Mouse (Mus musculus) MEL-GATA-1-ER (cell line): ENCODE measurements around the gene Ankub1.

Source experiments
- DNase-seq: peaks from one replicate; pipeline ENCODE4 v3.0.0-alpha.2; 2012; ENCODE audit warnings: low read depth; ENCODE audit errors: extremely low read depth

Ankub1 gene

GRCm38 (mm10) chr3:57643191-57643590 is 49.4 kb downstream of the Ankub1 start:
- no peak for DNase-seq

- DNase-seq = no peak
These were observed 55.0 kb downstream of the Ankub1 start for GRCm38 (mm10) chr3:57637596-57637995.

GRCm38 (mm10) chr3:57634763-57635487 is 57.7 kb downstream of the Ankub1 start:
- no peak for DNase-seq

- no peak for DNase-seq
These were observed 65.6 kb downstream of the Ankub1 start for GRCm38 (mm10) chr3:57626954-57627513.

GRCm38 (mm10) chr3:57625275-57625997 is 67.2 kb downstream of the Ankub1 start:
- DNase-seq = peak; percentile 58

GRCm38 (mm10) chr3:57619718-57620117 is 72.9 kb downstream of the Ankub1 start:
- DNase-seq = no peak

GRCm38 (mm10) chr3:57615652-57616051 is 76.9 kb downstream of the Ankub1 start:
- DNase-seq = no peak

- DNase-seq = no peak
These were observed 80.1 kb downstream of the Ankub1 start for GRCm38 (mm10) chr3:57612430-57612997.

GRCm38 (mm10) chr3:57611776-57612175 is 80.8 kb downstream of the Ankub1 start:
- no peak for DNase-seq
